Mouse (Mus musculus) hindbrain, embryonic 11.5 days (tissue): ENCODE measurements at regions not wholly inside any gene's neighbourhood (a gene's known extent, or its start where the extent isn't known, plus 50 kb on each side); places are given as distances from the start of the nearest gene placed in this dataset.

ENCODE experiments used
- ATAC-seq: fragments of 200-750 bp; cut with Nextera tagmentation; 2 replicates; pipeline ENCODE4 v1.8.0; 2017; ENCODE audit warnings: mild to moderate bottlenecking, moderate TSS enrichment, moderate library complexity; ENCODE audit not compliant: low FRiP score
- DNase-seq: peaks from one replicate; pipeline ENCODE4 v3.0.0-alpha.2; 2015; ENCODE audit warnings: low spot score
- H3K27ac ChIP-seq: fragments of 300-500 bp; sonication (generic); 2 replicates; pipeline ENCODE4 v1.5.1; 2014; ENCODE audit warnings: mild to moderate bottlenecking, low read depth, low read length
- H3K27me3 ChIP-seq: fragments of 300-500 bp; sonication (generic); 2 replicates; pipeline ENCODE4 v1.6.1; 2014; ENCODE audit warnings: mild to moderate bottlenecking, low read length, moderate library complexity, mixed read lengths; ENCODE audit not compliant: control insufficient read depth, insufficient read depth
- H3K36me3 ChIP-seq: fragments of 300-500 bp; sonication (generic); 2 replicates; pipeline ENCODE4 v1.6.1; 2014; ENCODE audit warnings: mild to moderate bottlenecking, low read length, moderate library complexity, mixed read lengths; ENCODE audit not compliant: control insufficient read depth, insufficient read depth
- H3K4me1 ChIP-seq: fragments of 300-500 bp; sonication (generic); replicated peaks from 2 replicates; pipeline ENCODE4 v1.6.1; 2014; ENCODE audit warnings: low read length, mixed read lengths; ENCODE audit not compliant: control insufficient read depth, insufficient read depth
- H3K4me2 ChIP-seq: fragments of 300-500 bp; sonication (generic); replicated peaks from 2 replicates; pipeline ENCODE4 v1.6.1; 2014; ENCODE audit warnings: mild to moderate bottlenecking, low read depth, low read length
- H3K4me3 ChIP-seq: fragments of 300-500 bp; sonication (generic); 2 replicates; pipeline ENCODE4 v1.5.1; 2014; ENCODE audit warnings: low read depth, low read length
- H3K9ac ChIP-seq: fragments of 300-500 bp; sonication (generic); 2 replicates; pipeline ENCODE4 v1.6.1; 2014; ENCODE audit warnings: low read depth, low read length
- H3K9me3 ChIP-seq: fragments of 300-500 bp; sonication (generic); 2 replicates; pipeline ENCODE4 v1.6.1; 2016; ENCODE audit warnings: low read length; ENCODE audit not compliant: control insufficient read depth
- WGBS: fragments of 180-500 bp; shearing (Covaris S2); extraction: QIAGEN DNeasy Blood & Tissue Kit; methylation state at CpG from one replicate; pipeline ENCODE4 v1.1.7; 2014; 5-methylcytosine and 5-hydroxymethylcytosine counted together

GRCm38 (mm10) chr14:70839126-70839525 lies 239.5 kb upstream of the Fam160b2 start:
- H3K4me2 ChIP-seq = no peak overlapping the region
- WGBS = 90% methylated on average over 2 of the region's 2 CpGs
- DNase-seq (no peak), ATAC-seq (no peak)
- no peaks in the 10 kb centered on the region for H3K9me3 ChIP-seq
- H3K27ac ChIP-seq = no peak overlapping the region
- no peaks in the 10 kb centered on the region for H3K4me1 ChIP-seq
- no peak overlapping the region for H3K4me3 ChIP-seq
- H3K36me3 ChIP-seq = no peaks in the 10 kb centered on the region
- H3K27me3 ChIP-seq = no peaks in the 10 kb centered on the region
- no peak overlapping the region for H3K9ac ChIP-seq

- Histone ChIP-seq H3K27ac (no peak overlapping the region), H3K9ac (no peak overlapping the region), H3K4me2 (no peak overlapping the region), H3K27me3 (no peaks in the 10 kb centered on the region), H3K9me3 (no peaks in the 10 kb centered on the region), H3K36me3 (no peaks in the 10 kb centered on the region), H3K4me1 (no peaks in the 10 kb centered on the region), H3K4me3 (no peak overlapping the region)
- whole genome bisulfite sequencing = 8% methylated on average over 6 of the region's 6 CpGs
- peak; percentile 45; the same call in 1 of the 2 replicates for ATAC-seq
- peak; percentile 15 for DNase-seq
These were observed 237.9 kb upstream of the Fam160b2 start for GRCm38 (mm10) chr14:70837528-70837927.

GRCm38 (mm10) chr14:70833238-70833637 lies 233.6 kb upstream of the Fam160b2 start:
- ATAC-seq (no peak), DNase-seq (no peak)
- Histone ChIP-seq H3K36me3 (no peaks in the 10 kb centered on the region), H3K9me3 (no peaks in the 10 kb centered on the region), H3K4me2 (no peak overlapping the region), H3K27me3 (no peaks in the 10 kb centered on the region), H3K4me1 (no peaks in the 10 kb centered on the region), H3K9ac (no peak overlapping the region), H3K27ac (no peak overlapping the region), H3K4me3 (no peak overlapping the region)
- 62% methylated on average over 5 of the region's 5 CpGs for WGBS

- H3K9me3 ChIP-seq = no peaks in the 10 kb centered on the region
- H3K4me2 ChIP-seq = no peak overlapping the region
- DNase-seq = no peak
- no peak overlapping the region for H3K9ac ChIP-seq
- no peak for ATAC-seq
- no peaks in the 10 kb centered on the region for H3K36me3 ChIP-seq
- WGBS = 75% methylated on average over 16 of the region's 16 CpGs
- H3K4me3 ChIP-seq = no peak overlapping the region
- H3K27me3 ChIP-seq = no peaks in the 10 kb centered on the region
- H3K27ac ChIP-seq = no peak overlapping the region
- no peaks in the 10 kb centered on the region for H3K4me1 ChIP-seq
These were observed 233.0 kb upstream of the Fam160b2 start for GRCm38 (mm10) chr14:70832462-70833212.

GRCm38 (mm10) chr14:70832042-70832441 lies 232.4 kb upstream of the Fam160b2 start:
- no peaks in the 10 kb centered on the region for H3K36me3 ChIP-seq
- H3K27ac ChIP-seq = no peak overlapping the region
- H3K4me1 ChIP-seq = no peaks in the 10 kb centered on the region
- H3K4me2 ChIP-seq = no peak overlapping the region
- WGBS = 68% methylated on average over 3 of the region's 3 CpGs
- no peak for ATAC-seq
- H3K9me3 ChIP-seq = no peaks in the 10 kb centered on the region
- no peak overlapping the region for H3K9ac ChIP-seq
- H3K27me3 ChIP-seq = no peaks in the 10 kb centered on the region
- DNase-seq = no peak
- no peak overlapping the region for H3K4me3 ChIP-seq
